11 mouse cellular contexts compared by ENCODE assay signal in the genomic region with DNA sequence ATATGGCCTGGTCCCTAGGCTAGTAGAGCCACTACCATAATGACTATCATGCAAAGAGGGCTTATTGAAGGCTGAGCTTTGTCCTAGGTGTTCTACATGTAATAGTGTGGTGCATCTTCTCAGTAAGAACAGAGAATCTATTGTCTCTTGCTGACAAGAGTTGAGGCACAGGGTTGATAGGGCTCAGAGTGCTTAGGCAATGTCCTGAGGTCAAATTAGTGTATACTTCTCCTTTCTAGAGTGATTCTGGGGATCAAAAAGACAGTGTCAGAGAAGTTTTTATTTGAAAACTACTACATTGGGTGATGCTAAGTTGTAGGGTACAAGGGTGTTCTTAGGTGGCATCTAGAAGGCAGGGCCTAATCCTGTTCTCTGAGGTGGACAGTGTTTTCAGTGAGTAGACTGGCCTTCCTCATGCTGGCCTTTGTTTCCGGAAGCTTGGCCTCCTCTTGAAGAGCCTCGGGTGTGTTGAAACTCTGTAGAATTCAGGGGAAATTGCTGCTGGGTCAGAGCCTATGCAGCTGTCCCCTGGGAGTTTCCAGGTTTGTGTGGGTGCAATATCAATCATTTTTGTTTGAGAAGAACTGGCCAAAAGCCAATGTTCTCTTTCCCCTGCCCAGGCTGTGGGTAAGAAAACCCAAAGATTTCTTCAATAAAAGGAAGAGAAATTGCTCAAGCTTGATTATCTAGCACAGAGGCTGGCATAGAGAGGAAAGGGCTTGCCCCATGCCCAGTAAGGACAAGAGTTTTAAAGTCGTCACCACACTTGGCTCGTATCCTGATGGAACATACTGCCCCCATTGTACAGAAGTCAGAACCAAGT.
DNase-seq lines count a peak whose midpoint lies in the region; ATAC-seq lines count a peak whose summit lies in the region.
"Had no signal": no experiment of that assay in that cellular context is flagged by ENCODE, and none has a peak within 500 bp of the region (broad histone marks: within the 10 kb centered on the region; RNA-seq: fewer than 3 reads in every experiment).

No protein-coding gene starts in this region.

- no peak overlapping the region for H3K4me2 ChIP-seq in liver, embryonic 16.5 days (ENCODE audit: low read depth, low read length)
- no peak overlapping the region for H3K4me2 ChIP-seq in liver, embryonic 12.5 days
- H3K4me2 ChIP-seq in forebrain, embryonic 16.5 days (ENCODE audit: low read length) = no peak overlapping the region
- H3K4me2 ChIP-seq: heart, embryonic 11.5 days had no signal

- H3K9ac ChIP-seq in liver, embryonic 16.5 days (ENCODE audit: low read depth, low read length) = no peak overlapping the region
- no peak overlapping the region for H3K9ac ChIP-seq in liver, embryonic 12.5 days
- no peak overlapping the region for H3K9ac ChIP-seq in forebrain, embryonic 16.5 days (replicated peaks; ENCODE audit: low read depth, low read length)

- peak; percentile 48 for DNase-seq in adrenal gland, adult 2 months
- no peak for DNase-seq in adrenal gland, adult 18-20 months (ENCODE audit: low spot score in 2 of 2)
- DNase-seq in cerebellum, adult 11-12 months = no peak
- DNase-seq: cerebellum, adult 11 months; layer of hippocampus, postnatal 36 days had no signal

- H3K4me3 ChIP-seq in liver, embryonic 16.5 days (ENCODE audit: low read depth, low read length) = no peak overlapping the region
- H3K4me3 ChIP-seq in liver, embryonic 12.5 days = no peak overlapping the region
- H3K4me3 ChIP-seq in forebrain, embryonic 16.5 days (replicated peaks; ENCODE audit: low read length) = no peak overlapping the region

- H3K27ac ChIP-seq in liver, embryonic 16.5 days (ENCODE audit: low read length) = 0 out of 2 replicates have a peak overlapping the region, but pooled peaks have one; percentile 26
- H3K27ac ChIP-seq in liver, embryonic 12.5 days = no peak overlapping the region
- no peak overlapping the region for H3K27ac ChIP-seq in forebrain, embryonic 16.5 days (ENCODE audit: low read length)

- H3K27me3 ChIP-seq in liver, embryonic 16.5 days (ENCODE audit: control insufficient read depth, insufficient read depth, low read depth, low read length) = no peaks in the 10 kb centered on the region
- no peaks in the 10 kb centered on the region for H3K27me3 ChIP-seq in liver, embryonic 12.5 days (replicated peaks)
- H3K27me3 ChIP-seq in forebrain, embryonic 16.5 days (replicated peaks; ENCODE audit: control insufficient read depth, insufficient read depth, low read length) = no peaks in the 10 kb centered on the region

- H3K36me3 ChIP-seq in liver, embryonic 16.5 days (ENCODE audit: control insufficient read depth, insufficient read depth) = no peaks in the 10 kb centered on the region
- no peaks in the 10 kb centered on the region for H3K36me3 ChIP-seq in liver, embryonic 12.5 days
- no peaks in the 10 kb centered on the region for H3K36me3 ChIP-seq in forebrain, embryonic 16.5 days (ENCODE audit: control insufficient read depth, insufficient read depth)

- 0 out of 2 replicates have a peak, but pooled peaks have one; percentile 47 for ATAC-seq in liver, embryonic 16.5 days (ENCODE audit: low read depth)
- ATAC-seq in liver, embryonic 12.5 days = no peak
- peak; percentile 67 for ATAC-seq in granulocyte monocyte progenitor cell, adult 5-6 weeks (replicated peaks; ENCODE audit: poor library complexity, severe bottlenecking)
- peak; percentile 63 for ATAC-seq in neutrophil, adult 5-6 weeks (ENCODE audit: extremely low read depth, insufficient number of reproducible peaks, low FRiP score, poor library complexity, severe bottlenecking)
- no peak for ATAC-seq in forebrain, embryonic 16.5 days

- H3K9me3 ChIP-seq in liver, embryonic 16.5 days (replicated peaks; ENCODE audit: control insufficient read depth, low read length) = no peaks in the 10 kb centered on the region
- H3K9me3 ChIP-seq in liver, embryonic 12.5 days (replicated peaks) = no peaks in the 10 kb centered on the region
- H3K9me3 ChIP-seq in forebrain, embryonic 16.5 days (ENCODE audit: control insufficient read depth, low read length) = no peaks in the 10 kb centered on the region

- H3K4me1 ChIP-seq in liver, embryonic 16.5 days (ENCODE audit: control insufficient read depth, low read depth, low read length) = no peaks in the 10 kb centered on the region
- H3K4me1 ChIP-seq in liver, embryonic 12.5 days = no peaks in the 10 kb centered on the region
- peaks cover 7% of the 10 kb centered on the region; the same call in 1 of the 2 replicates for H3K4me1 ChIP-seq in forebrain, embryonic 16.5 days (replicated peaks; ENCODE audit: control insufficient read depth, insufficient read depth, low read length)

- 52% methylated on average over 4 of the region's 4 CpGs for WGBS in liver, embryonic 16.5 days (ENCODE audit: insufficient replicate concordance)
- WGBS in liver, embryonic 12.5 days (ENCODE audit: insufficient replicate concordance) = 53% methylated on average over 4 of the region's 4 CpGs
- 82% methylated on average over 4 of the region's 4 CpGs for WGBS in forebrain, embryonic 16.5 days

Comparison
In these comparisons a context has a peak if more than half of its experiments do, and no peak if none do; other contexts are left out.
1. ATAC-seq: peak in liver, embryonic 16.5 days (single experiment), granulocyte monocyte progenitor cell, adult 5-6 weeks (single experiment) and neutrophil, adult 5-6 weeks (single experiment); none in liver, embryonic 12.5 days (single experiment) and forebrain, embryonic 16.5 days (single experiment).